Mouse (Mus musculus): ENCODE data around the gene Otud7a. TPM values are rescaled to one million over a fixed set of nuclear protein-coding genes. Genes with fewer than 3 reads are reported as not detected.

Otud7a gene
- total and polyA plus RNA-seq, 2 experiments from 2014 or later = 3.2 to 22.5 TPM

GRCm38 (mm10) chr7:63752081-63752480 lies 307.5 kb downstream of the Otud7a start:
- H3K4me3 ChIP-seq (ENCODE audit: low read length) = no peak overlapping the region
- no peak for ATAC-seq
- peaks cover 14% of the 10 kb centered on the region for H3K27me3 ChIP-seq (ENCODE audit: insufficient read depth, low read length)
- peaks cover 10% of the 10 kb centered on the region; the same call in 1 of the 2 replicates for H3K4me1 ChIP-seq (ENCODE audit: insufficient read depth, low read length)
- no peak overlapping the region for H3K27ac ChIP-seq
- no peaks in the 10 kb centered on the region for H3K36me3 ChIP-seq (ENCODE audit: insufficient read depth, low read length)
- DNase-seq (ENCODE audit: low spot score) = peak; percentile 76
- TF ChIP-seq CTCF (IDR thresholded peaks at IDR 0.05; ENCODE audit: low read depth) = peak; percentile 88
- WGBS = 44% methylated on average over 4 of the region's 4 CpGs
- H3K9ac ChIP-seq (replicated peaks; ENCODE audit: low read length) = no peak overlapping the region
- no peaks in the 10 kb centered on the region for H3K9me3 ChIP-seq (ENCODE audit: low read length)
- no peak overlapping the region for H3K4me2 ChIP-seq (ENCODE audit: low read depth, low read length)

GRCm38 (mm10) chr7:63753274-63753751 lies 308.8 kb downstream of the Otud7a start:
- TF ChIP-seq CTCF (IDR thresholded peaks at IDR 0.05; ENCODE audit: low read depth) = peak; percentile 78
- Histone ChIP-seq H3K9me3 (ENCODE audit: low read length) (no peaks in the 10 kb centered on the region), H3K4me1 (ENCODE audit: insufficient read depth, low read length) (peaks cover 10% of the 10 kb centered on the region; the same call in 1 of the 2 replicates), H3K9ac (replicated peaks; ENCODE audit: low read length) (no peak overlapping the region), H3K27ac (no peak overlapping the region), H3K36me3 (ENCODE audit: insufficient read depth, low read length) (no peaks in the 10 kb centered on the region), H3K4me2 (ENCODE audit: low read depth, low read length) (no peak overlapping the region), H3K27me3 (ENCODE audit: insufficient read depth, low read length) (peaks cover 17% of the 10 kb centered on the region), H3K4me3 (ENCODE audit: low read length) (no peak overlapping the region)
- WGBS = 14% methylated on average over 6 of the region's 6 CpGs
- ATAC-seq (peak; percentile 66), DNase-seq (ENCODE audit: low spot score) (peak; percentile 88)

GRCm38 (mm10) chr7:63754573-63755475 lies 310.3 kb downstream of the Otud7a start:
- peak overlapping the region; percentile 76 for H3K4me2 ChIP-seq (ENCODE audit: low read depth, low read length)
- TF ChIP-seq CTCF (IDR thresholded peaks at IDR 0.05; ENCODE audit: low read depth) = no peak
- H3K27me3 ChIP-seq (ENCODE audit: insufficient read depth, low read length) = peaks cover 24% of the 10 kb centered on the region
- H3K27ac ChIP-seq = peak overlapping the region; percentile 36; the same call in 1 of the 2 replicates
- H3K9ac ChIP-seq (replicated peaks; ENCODE audit: low read length) = peak overlapping the region; percentile 41; the same call in 1 of the 2 replicates
- H3K4me1 ChIP-seq (ENCODE audit: insufficient read depth, low read length) = peaks cover 10% of the 10 kb centered on the region; the same call in 1 of the 2 replicates
- DNase-seq (ENCODE audit: low spot score) = peak; percentile 31
- 8% methylated on average over 42 of the region's 43 CpGs for WGBS
- ATAC-seq = no peak
- no peaks in the 10 kb centered on the region for H3K9me3 ChIP-seq (ENCODE audit: low read length)
- peak overlapping the region; percentile 36 for H3K4me3 ChIP-seq (ENCODE audit: low read length)
- no peaks in the 10 kb centered on the region for H3K36me3 ChIP-seq (ENCODE audit: insufficient read depth, low read length)

GRCm38 (mm10) chr7:63755476-63755948 lies 311.0 kb downstream of the Otud7a start:
- peaks cover 25% of the 10 kb centered on the region for H3K27me3 ChIP-seq (ENCODE audit: insufficient read depth, low read length)
- peak; percentile 48 for ATAC-seq

GRCm38 (mm10) chr7:63757136-63757677 lies 312.7 kb downstream of the Otud7a start:
- no peak for TF ChIP-seq CTCF (IDR thresholded peaks at IDR 0.05; ENCODE audit: low read depth)
- DNase-seq (ENCODE audit: low spot score) (peak; percentile 22), ATAC-seq (no peak)
- WGBS = 18% methylated on average over 25 of the region's 25 CpGs
- H3K4me2 ChIP-seq (ENCODE audit: low read depth, low read length) = peak overlapping the region; percentile 59; the same call in 1 of the 2 replicates
- no peaks in the 10 kb centered on the region for H3K36me3 ChIP-seq (ENCODE audit: insufficient read depth, low read length)
- H3K27me3 ChIP-seq (ENCODE audit: insufficient read depth, low read length) = peaks cover 25% of the 10 kb centered on the region
- H3K4me1 ChIP-seq (ENCODE audit: insufficient read depth, low read length) = peaks cover 10% of the 10 kb centered on the region; the same call in 1 of the 2 replicates
- no peaks in the 10 kb centered on the region for H3K9me3 ChIP-seq (ENCODE audit: low read length)
- H3K9ac ChIP-seq (replicated peaks; ENCODE audit: low read length) = no peak overlapping the region
- peak overlapping the region; percentile 43 for H3K4me3 ChIP-seq (ENCODE audit: low read length)
- no peak overlapping the region for H3K27ac ChIP-seq

More at GRCm38 (mm10) chr7:63755476-63755948, 311.0 kb downstream of the Otud7a start:
- H3K4me3 ChIP-seq (ENCODE audit: low read length) = peak overlapping the region; percentile 36
- H3K27ac ChIP-seq = 0 out of 2 replicates have a peak overlapping the region, but pooled peaks have one; percentile 36
- peak overlapping the region; percentile 76 for H3K4me2 ChIP-seq (ENCODE audit: low read depth, low read length)
- peak; percentile 84 for TF ChIP-seq CTCF (IDR thresholded peaks at IDR 0.05; ENCODE audit: low read depth)
- H3K9me3 ChIP-seq (ENCODE audit: low read length) = no peaks in the 10 kb centered on the region
- H3K9ac ChIP-seq (replicated peaks; ENCODE audit: low read length) = peak overlapping the region; percentile 41; the same call in 1 of the 2 replicates
- 8% methylated on average over 13 of the region's 13 CpGs for WGBS
- H3K36me3 ChIP-seq (ENCODE audit: insufficient read depth, low read length) = no peaks in the 10 kb centered on the region
- DNase-seq (ENCODE audit: low spot score) = peak; percentile 90
- peaks cover 10% of the 10 kb centered on the region; the same call in 1 of the 2 replicates for H3K4me1 ChIP-seq (ENCODE audit: insufficient read depth, low read length)

- Histone ChIP-seq H3K4me1 (ENCODE audit: insufficient read depth, low read length) (peaks cover 10% of the 10 kb centered on the region; the same call in 1 of the 2 replicates), H3K9ac (replicated peaks; ENCODE audit: low read length) (no peak overlapping the region; the same call in 1 of the 2 replicates), H3K4me3 (ENCODE audit: low read length) (peak overlapping the region; percentile 43), H3K27ac (peak overlapping the region; percentile 20; the same call in 1 of the 2 replicates), H3K36me3 (ENCODE audit: insufficient read depth, low read length) (no peaks in the 10 kb centered on the region), H3K9me3 (ENCODE audit: low read length) (no peaks in the 10 kb centered on the region), H3K4me2 (ENCODE audit: low read depth, low read length) (peak overlapping the region; percentile 59), H3K27me3 (ENCODE audit: insufficient read depth, low read length) (peaks cover 25% of the 10 kb centered on the region)
- TF ChIP-seq CTCF (IDR thresholded peaks at IDR 0.05; ENCODE audit: low read depth) = no peak
- no peak for ATAC-seq
- WGBS = 3% methylated on average over 85 of the region's 85 CpGs
- DNase-seq (ENCODE audit: low spot score) = peak; percentile 31
Measured at GRCm38 (mm10) chr7:63757678-63758239, 313.2 kb downstream of the Otud7a start.

Data from hindbrain, postnatal 0 days (tissue).